Mouse (Mus musculus) intestine, embryonic 15.5 days (tissue): Measurements from ENCODE around the gene Opa3. TPM values are rescaled to one million over a fixed set of nuclear protein-coding genes. Genes with fewer than 3 reads are reported as not detected.

Experiments used
- ATAC-seq: fragments of 200-750 bp; cut with Nextera tagmentation; 2 replicates; pipeline ENCODE4 v1.8.0; 2017; ENCODE audit warnings: moderate TSS enrichment, moderate library complexity
- H3K27ac ChIP-seq: fragments of 300-500 bp; sonication (generic); 2 replicates; pipeline ENCODE4 v1.5.1; 2015; ENCODE audit warnings: mild to moderate bottlenecking, inconsistent platforms
- H3K27me3 ChIP-seq: fragments of 300-500 bp; sonication (generic); replicated peaks from 2 replicates; pipeline ENCODE4 v1.6.1; 2015; ENCODE audit warnings: inconsistent platforms
- H3K36me3 ChIP-seq: fragments of 300-500 bp; sonication (generic); 2 replicates; pipeline ENCODE4 v1.6.1; 2015; ENCODE audit warnings: inconsistent platforms
- H3K4me1 ChIP-seq: fragments of 300-500 bp; sonication (generic); replicated peaks from 2 replicates; pipeline ENCODE4 v1.6.1; 2015; ENCODE audit warnings: inconsistent platforms
- H3K4me2 ChIP-seq: fragments of 300-500 bp; sonication (generic); replicated peaks from 2 replicates; pipeline ENCODE4 v1.6.1; 2015; ENCODE audit warnings: mild to moderate bottlenecking, inconsistent platforms
- H3K4me3 ChIP-seq: fragments of 300-500 bp; sonication (generic); replicated peaks from 2 replicates; pipeline ENCODE4 v1.5.1; 2015; ENCODE audit warnings: inconsistent platforms
- H3K9ac ChIP-seq: fragments of 300-500 bp; sonication (generic); 2 replicates; pipeline ENCODE4 v1.6.1; 2015; ENCODE audit warnings: inconsistent platforms
- H3K9me3 ChIP-seq: fragments of 300-500 bp; sonication (generic); 2 replicates; pipeline ENCODE4 v1.6.1; 2016; ENCODE audit warnings: inconsistent platforms
- WGBS: fragments of 180-500 bp; shearing (Covaris S2); methylation state at CpG from one replicate; pipeline ENCODE4 v1.1.7; 2015; 5-methylcytosine and 5-hydroxymethylcytosine counted together
- polyA plus RNA-seq: library from polyadenylated mRNA; unstranded; fragments of >200 nt; fragmentation: Nextera tagmentation; extraction: Ambion mirVana; gene quantifications from 2 replicates; pipeline ENCODE4 v1.2.1, GENCODE M21; 2015

The Opa3 gene
- polyA plus RNA-seq, 1 experiment from 2014 or later, result 36.8 TPM

DNA sequence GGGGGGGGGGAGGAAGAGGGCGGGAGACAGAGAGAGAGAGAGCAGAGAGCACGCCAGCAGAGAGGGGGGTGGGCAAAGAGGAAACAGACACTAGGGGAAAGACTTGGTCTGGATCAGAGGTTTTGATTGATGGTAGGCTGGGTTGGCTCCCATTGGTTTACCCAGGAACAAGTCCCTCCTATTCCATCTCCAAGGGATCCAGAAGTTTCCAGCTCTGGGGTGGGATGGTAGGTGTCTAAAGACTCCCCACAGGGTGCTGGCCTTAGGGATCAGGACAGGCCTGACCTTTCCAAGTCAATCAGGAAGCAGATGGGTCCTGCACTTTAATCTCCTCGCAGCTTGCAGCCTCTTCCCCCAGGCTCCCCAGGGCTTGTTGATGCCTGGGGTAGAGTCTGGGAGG, 10.2 kb upstream of the Opa3 start:
- no peaks in the 10 kb centered on the region for H3K27me3 ChIP-seq
- 5% methylated on average over 3 of the region's 3 CpGs for WGBS
- no peak overlapping the region for H3K4me3 ChIP-seq
- no peaks in the 10 kb centered on the region for H3K4me1 ChIP-seq
- no peaks in the 10 kb centered on the region for H3K9me3 ChIP-seq
- H3K4me2 ChIP-seq, result no peak overlapping the region
- H3K36me3 ChIP-seq, result no peaks in the 10 kb centered on the region
- ATAC-seq, result no peak; the same call in 1 of the 2 replicates
- no peak overlapping the region for H3K27ac ChIP-seq
- H3K9ac ChIP-seq, result no peak overlapping the region

- no peak overlapping the region for H3K4me3 ChIP-seq
- ATAC-seq, result no peak
- no peak overlapping the region for H3K27ac ChIP-seq
- H3K36me3 ChIP-seq, result no peaks in the 10 kb centered on the region
- H3K9ac ChIP-seq, result no peak overlapping the region
- no peaks in the 10 kb centered on the region for H3K9me3 ChIP-seq
- H3K4me1 ChIP-seq, result peaks cover 3% of the 10 kb centered on the region; the same call in 1 of the 2 replicates
- 60% methylated on average over 3 of the region's 3 CpGs for WGBS
- no peaks in the 10 kb centered on the region for H3K27me3 ChIP-seq
- no peak overlapping the region for H3K4me2 ChIP-seq
Observed at GRCm38 (mm10) chr7:19220061-19220460, 8.1 kb upstream of the Opa3 start.

- H3K27ac ChIP-seq, result no peak overlapping the region
- H3K9ac ChIP-seq, result no peak overlapping the region
- no peak overlapping the region for H3K4me3 ChIP-seq
- WGBS, result 92% methylated on average over 16 of the region's 16 CpGs
- ATAC-seq, result no peak
- H3K4me1 ChIP-seq, result peaks cover 9% of the 10 kb centered on the region
- no peak overlapping the region for H3K4me2 ChIP-seq
- H3K9me3 ChIP-seq, result no peaks in the 10 kb centered on the region
- no peaks in the 10 kb centered on the region for H3K27me3 ChIP-seq
- 0 out of 2 replicates have a peak, but pooled peaks cover 4% of the 10 kb centered on the region for H3K36me3 ChIP-seq
Observed at GRCm38 (mm10) chr7:19222189-19222588, 5.9 kb upstream of the Opa3 start.

DNA sequence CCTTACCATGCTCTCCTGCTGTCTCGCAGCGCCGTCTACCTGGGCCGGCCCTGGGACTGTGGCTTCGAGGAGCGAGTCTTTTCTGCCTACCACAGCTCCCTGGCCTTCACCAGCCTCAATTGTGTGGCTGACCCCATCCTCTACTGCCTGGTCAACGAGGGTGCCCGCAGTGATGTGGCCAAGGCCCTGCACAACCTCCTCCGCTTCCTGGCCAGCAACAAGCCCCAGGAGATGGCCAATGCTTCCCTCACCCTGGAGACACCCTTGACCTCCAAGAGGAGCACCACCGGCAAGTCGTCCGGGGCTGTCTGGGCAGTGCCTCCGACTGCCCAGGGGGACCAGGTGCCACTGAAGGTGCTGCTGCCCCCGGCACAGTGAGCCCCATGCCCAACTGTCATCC, 5.3 kb upstream of the Opa3 start:
- Histone ChIP-seq H3K27me3 (no peaks in the 10 kb centered on the region), H3K9ac (no peak overlapping the region), H3K4me1 (peaks cover 10% of the 10 kb centered on the region), H3K36me3 (0 out of 2 replicates have a peak, but pooled peaks cover 4% of the 10 kb centered on the region), H3K27ac (no peak overlapping the region), H3K4me2 (no peak overlapping the region), H3K4me3 (no peak overlapping the region), H3K9me3 (no peaks in the 10 kb centered on the region)
- 88% methylated on average over 14 of the region's 14 CpGs for WGBS
- no peak for ATAC-seq

DNA sequence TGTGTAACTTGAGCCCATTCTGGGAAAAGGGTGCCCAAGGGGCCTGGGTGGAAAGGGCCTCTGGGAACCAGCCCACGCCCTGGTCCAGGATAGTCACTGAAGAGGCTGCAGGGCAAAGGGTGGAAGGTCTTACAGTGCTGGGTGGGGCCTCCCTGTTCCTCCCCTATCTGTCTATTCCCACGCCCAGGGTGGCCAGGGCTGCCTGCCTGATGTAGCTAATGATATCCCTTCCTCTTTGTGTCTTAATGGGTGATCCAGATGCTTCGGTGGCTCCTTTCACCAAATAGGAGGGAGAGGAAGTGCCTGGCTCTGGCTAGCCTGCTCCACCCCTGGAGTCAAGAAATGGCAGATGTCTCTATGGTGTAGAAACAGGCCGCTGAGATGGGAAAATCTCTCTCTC, 3.2 kb upstream of the Opa3 start:
- no peak overlapping the region for H3K27ac ChIP-seq
- H3K4me2 ChIP-seq, result no peak overlapping the region
- no peak overlapping the region for H3K4me3 ChIP-seq
- H3K27me3 ChIP-seq, result no peaks in the 10 kb centered on the region
- ATAC-seq, result no peak
- peaks cover 17% of the 10 kb centered on the region for H3K4me1 ChIP-seq
- H3K9ac ChIP-seq, result no peak overlapping the region
- H3K36me3 ChIP-seq, result 0 out of 2 replicates have a peak, but pooled peaks cover 4% of the 10 kb centered on the region
- H3K9me3 ChIP-seq, result no peaks in the 10 kb centered on the region
- 77% methylated on average over 4 of the region's 4 CpGs for WGBS

DNA sequence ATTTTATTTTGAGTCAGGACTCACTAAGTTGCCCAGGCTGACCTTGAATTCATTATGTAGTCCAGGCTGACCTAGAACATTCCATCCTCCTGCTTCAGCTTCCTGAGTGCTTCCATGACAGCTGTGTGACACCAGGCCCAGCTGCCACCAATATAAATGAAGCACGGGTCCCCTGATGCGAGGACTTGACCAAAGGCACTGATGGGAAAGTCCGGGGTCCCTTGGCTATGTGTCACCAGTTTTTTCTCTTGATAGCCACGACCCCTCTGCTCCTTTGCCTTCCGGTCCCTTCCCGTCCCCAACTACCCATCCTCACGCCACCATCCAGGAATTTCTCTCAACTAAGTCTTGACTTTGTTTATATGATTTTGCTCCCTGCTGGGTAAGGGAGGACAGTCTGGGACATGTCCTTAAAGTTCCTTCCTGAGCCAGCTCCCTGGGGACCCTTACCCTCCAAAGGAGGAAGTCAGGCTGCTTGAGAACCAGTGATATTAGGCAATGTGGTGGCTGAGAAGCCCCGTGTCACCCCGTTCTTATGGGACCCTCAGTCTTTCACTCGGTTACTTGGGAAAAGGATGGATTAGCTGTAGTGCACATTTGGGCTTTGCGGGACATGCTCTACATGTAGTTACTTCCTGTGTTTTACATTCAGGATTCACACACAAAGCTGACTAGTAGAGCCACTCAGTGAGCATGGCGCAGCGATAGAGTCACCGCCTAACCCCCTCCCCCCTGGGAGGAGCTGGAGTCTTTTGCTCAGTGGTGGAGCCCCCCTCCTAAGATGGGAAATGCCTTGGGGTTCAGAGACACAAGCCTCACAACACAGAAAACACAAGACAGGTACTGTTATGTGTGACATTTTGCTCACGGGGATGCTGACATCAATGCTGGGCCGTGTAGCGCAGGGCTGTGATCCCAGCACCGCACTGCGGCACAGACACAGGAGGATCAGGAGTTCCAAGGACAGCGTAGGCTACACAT, 1.0 kb upstream of the Opa3 start:
- Histone ChIP-seq H3K9ac (peak overlapping the region; percentile 46), H3K4me2 (peak overlapping the region; percentile 69), H3K36me3 (0 out of 2 replicates have a peak, but pooled peaks cover 4% of the 10 kb centered on the region), H3K27ac (peak overlapping the region; percentile 99), H3K4me1 (peaks cover 25% of the 10 kb centered on the region), H3K27me3 (no peaks in the 10 kb centered on the region), H3K9me3 (no peaks in the 10 kb centered on the region), H3K4me3 (peak overlapping the region; percentile 68)
- WGBS, result 12% methylated on average over 20 of the region's 20 CpGs
- ATAC-seq, result peak; percentile 27

DNA sequence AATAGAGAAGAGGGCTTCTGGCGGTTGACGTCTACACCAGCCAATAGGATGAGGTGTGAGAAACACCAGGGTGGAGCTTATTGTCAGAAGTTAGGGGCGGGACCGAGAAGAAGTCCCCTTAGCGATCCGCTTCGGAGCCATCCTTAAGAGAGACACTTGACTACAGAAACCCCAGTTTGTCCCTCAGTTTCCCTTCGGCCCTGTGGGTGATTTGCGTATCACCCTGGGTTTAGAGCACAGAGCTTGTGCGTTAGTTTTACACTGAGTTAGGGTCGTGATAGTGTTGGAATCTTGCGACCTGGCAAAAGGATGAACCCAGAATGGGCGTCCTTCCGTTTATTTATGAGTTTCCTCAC, 637 bp downstream of the Opa3 start:
- ATAC-seq, result no peak

DNA sequence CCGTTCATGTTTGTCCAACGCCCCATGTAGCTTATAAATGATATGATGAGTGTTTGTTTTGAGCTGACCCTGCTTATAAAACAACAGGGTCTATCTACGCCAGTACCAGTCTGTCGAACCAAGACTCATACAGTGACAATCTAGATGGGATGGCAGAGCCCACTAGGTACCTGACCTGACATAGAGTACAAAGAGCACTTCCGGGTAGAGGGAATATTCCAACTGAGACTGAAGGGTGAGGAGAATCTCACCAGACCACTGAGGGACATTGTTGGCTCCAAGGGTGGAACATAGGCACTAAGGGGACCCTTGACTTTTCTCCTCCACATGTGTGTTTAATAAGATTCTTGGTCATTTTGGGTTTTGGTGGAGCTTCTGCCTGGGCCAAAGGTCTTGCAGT, 1.3 kb downstream of the Opa3 start:
- peak overlapping the region; percentile 80 for H3K27ac ChIP-seq
- no peak for ATAC-seq
- WGBS, result 24% methylated on average over 5 of the region's 5 CpGs

More for the DNA sequence above, 637 bp downstream of the Opa3 start:
- peak overlapping the region; percentile 68 for H3K4me3 ChIP-seq
- peak overlapping the region; percentile 75 for H3K4me2 ChIP-seq
- H3K27ac ChIP-seq, result peak overlapping the region; percentile 80
- 0 out of 2 replicates have a peak, but pooled peaks cover 4% of the 10 kb centered on the region for H3K36me3 ChIP-seq
- under 1% methylated on average over 14 of the region's 14 CpGs for WGBS
- no peaks in the 10 kb centered on the region for H3K9me3 ChIP-seq
- peak overlapping the region; percentile 56 for H3K9ac ChIP-seq
- H3K4me1 ChIP-seq, result peaks cover 30% of the 10 kb centered on the region
- no peaks in the 10 kb centered on the region for H3K27me3 ChIP-seq

GRCm38 (mm10) chr7:19230041-19230580, 2.0 kb downstream of the Opa3 start:
- ATAC-seq, result no peak
- Histone ChIP-seq H3K4me2 (peak overlapping the region; percentile 75), H3K4me1 (peaks cover 27% of the 10 kb centered on the region), H3K27me3 (no peaks in the 10 kb centered on the region), H3K4me3 (no peak overlapping the region), H3K9me3 (no peaks in the 10 kb centered on the region), H3K36me3 (0 out of 2 replicates have a peak, but pooled peaks cover 4% of the 10 kb centered on the region), H3K27ac (peak overlapping the region; percentile 54; the same call in 1 of the 2 replicates), H3K9ac (peak overlapping the region; percentile 56)
- WGBS, result 76% methylated on average over 2 of the region's 2 CpGs

More for the DNA sequence above, 1.3 kb downstream of the Opa3 start:
- peak overlapping the region; percentile 68 for H3K4me3 ChIP-seq
- peaks cover 30% of the 10 kb centered on the region for H3K4me1 ChIP-seq
- no peaks in the 10 kb centered on the region for H3K27me3 ChIP-seq
- H3K9me3 ChIP-seq, result no peaks in the 10 kb centered on the region
- H3K4me2 ChIP-seq, result peak overlapping the region; percentile 75
- peak overlapping the region; percentile 56 for H3K9ac ChIP-seq
- 0 out of 2 replicates have a peak, but pooled peaks cover 4% of the 10 kb centered on the region for H3K36me3 ChIP-seq

DNA sequence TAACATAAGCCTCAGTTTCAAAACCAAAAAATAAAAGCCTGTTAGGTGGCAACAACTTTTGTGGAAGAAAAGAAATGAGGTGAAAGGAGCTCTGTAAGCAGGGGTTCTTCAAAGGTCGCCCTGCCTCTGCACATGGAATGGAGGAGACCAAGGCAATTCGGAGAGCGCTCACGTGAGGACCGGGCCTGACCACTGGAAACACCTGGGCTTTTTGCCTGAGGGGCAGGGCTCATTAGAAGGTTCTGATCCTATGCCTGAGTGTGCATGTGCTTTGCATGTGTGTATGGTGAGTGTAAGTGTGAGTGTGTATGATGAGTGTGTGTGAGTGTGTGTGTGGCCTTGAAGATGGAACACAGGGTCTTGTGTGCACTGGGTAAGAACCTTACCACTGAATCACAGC, 2.8 kb downstream of the Opa3 start:
- Histone ChIP-seq H3K9ac (0 out of 2 replicates have a peak overlapping the region, but pooled peaks have one; percentile 13), H3K27ac (no peak overlapping the region), H3K36me3 (no peaks in the 10 kb centered on the region), H3K27me3 (no peaks in the 10 kb centered on the region), H3K4me2 (no peak overlapping the region), H3K4me1 (peaks cover 29% of the 10 kb centered on the region), H3K4me3 (no peak overlapping the region), H3K9me3 (no peaks in the 10 kb centered on the region)
- 93% methylated on average over 5 of the region's 5 CpGs for WGBS
- no peak for ATAC-seq

GRCm38 (mm10) chr7:19231849-19232248, 3.7 kb downstream of the Opa3 start:
- Histone ChIP-seq H3K27me3 (no peaks in the 10 kb centered on the region), H3K4me1 (peaks cover 32% of the 10 kb centered on the region), H3K9ac (no peak overlapping the region), H3K4me2 (no peak overlapping the region), H3K36me3 (no peaks in the 10 kb centered on the region), H3K27ac (peak overlapping the region; percentile 68), H3K9me3 (no peaks in the 10 kb centered on the region), H3K4me3 (no peak overlapping the region)
- 74% methylated on average over 3 of the region's 3 CpGs for WGBS
- ATAC-seq, result no peak

DNA sequence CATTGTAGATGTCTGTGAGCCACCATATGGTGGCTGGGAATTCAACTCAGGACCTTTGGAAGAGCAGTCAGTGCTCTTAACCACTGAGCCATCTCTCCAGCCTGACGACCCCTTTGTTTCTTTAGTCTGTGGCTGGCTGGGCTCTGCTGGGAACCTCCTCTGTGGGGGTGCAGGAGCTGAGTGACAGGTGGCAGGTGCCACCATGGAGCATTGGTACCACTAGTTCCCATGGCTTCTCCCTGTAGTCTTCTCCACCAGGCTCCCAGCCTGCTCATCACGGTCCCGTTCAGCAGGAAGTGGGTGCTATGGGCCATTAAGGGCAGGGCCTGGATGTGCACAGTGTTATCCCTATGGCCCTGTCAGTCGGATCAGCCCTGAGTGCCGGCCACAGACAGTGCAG, 6.5 kb downstream of the Opa3 start:
- 75% methylated on average over 5 of the region's 5 CpGs for WGBS
- Histone ChIP-seq H3K9ac (no peak overlapping the region), H3K27ac (peak overlapping the region; percentile 44; the same call in 1 of the 2 replicates), H3K4me3 (no peak overlapping the region), H3K27me3 (no peaks in the 10 kb centered on the region), H3K36me3 (no peaks in the 10 kb centered on the region), H3K4me1 (peaks cover 27% of the 10 kb centered on the region), H3K4me2 (no peak overlapping the region), H3K9me3 (no peaks in the 10 kb centered on the region)
- ATAC-seq, result no peak
